Mouse (Mus musculus): ENCODE data around the gene Nek7.

Gene Nek7

DNA sequence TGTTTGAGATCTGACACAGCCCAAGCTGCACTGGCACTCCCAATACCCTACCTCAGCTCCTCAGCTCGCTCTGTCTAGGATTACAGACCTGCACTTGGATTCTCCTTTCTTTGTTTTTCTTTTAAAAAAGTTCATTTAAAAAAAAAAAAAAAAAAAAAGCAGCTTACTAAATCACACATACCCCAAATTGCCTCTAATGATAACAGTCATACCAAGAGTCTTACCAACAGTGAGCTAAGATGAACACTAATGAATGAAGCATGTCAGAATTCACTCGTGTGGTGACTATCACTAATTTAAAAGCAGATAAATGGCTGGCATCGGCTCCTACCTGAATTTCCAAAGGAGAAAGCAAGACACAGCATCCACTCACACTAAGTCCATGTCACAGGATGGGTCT lies 4.6 kb downstream of the Nek7 start:
- CTCF ChIA-PET, result interaction anchor here in 1 of 4 experiments (0.7 kb wide), 1 partner anchor 288 kb away, joined by 8 read pairs; no protein-coding TSS in a partner anchor
- POLR2A ChIA-PET, result interaction anchor here in 3 of 4 experiments (0.6 to 5.8 kb wide), 5 partner anchors 8 to 41 kb away, joined by 3 to 108 read pairs (median 5); no protein-coding TSS in a partner anchor

DNA sequence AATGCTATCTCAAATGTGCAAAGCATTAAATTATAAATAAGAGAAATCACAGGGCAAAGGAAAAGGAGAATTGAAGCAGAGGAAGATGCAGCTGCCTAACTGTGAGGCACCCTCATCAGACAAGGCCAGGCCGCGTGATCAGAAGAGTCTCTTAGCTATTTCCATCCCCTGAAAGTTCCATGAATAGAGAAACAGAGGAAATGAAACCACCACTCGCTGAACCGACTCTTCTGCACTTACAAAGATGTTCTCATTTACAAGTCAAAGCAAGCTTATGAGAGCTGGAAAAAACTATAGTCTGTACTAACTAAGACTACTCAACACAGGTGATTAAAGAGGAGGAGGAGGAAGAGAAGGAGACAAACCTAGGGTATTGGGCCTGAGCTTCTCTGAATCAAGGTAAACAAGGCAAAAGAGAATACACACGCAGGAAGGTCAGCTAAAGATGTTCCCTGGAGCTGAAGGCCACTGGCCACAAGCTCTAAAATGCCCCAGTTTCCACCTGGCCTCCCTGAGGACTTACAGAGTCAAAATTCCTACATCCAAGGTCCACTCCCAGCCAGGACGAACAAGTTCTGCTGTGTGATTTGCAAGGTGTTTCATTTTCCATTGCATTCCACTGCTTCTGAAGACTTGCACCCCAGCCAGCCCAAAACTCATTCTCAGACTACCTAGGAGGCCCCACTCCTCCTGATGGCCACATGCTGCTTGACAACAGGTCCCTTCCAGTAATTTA lies 5.2 kb downstream of the Nek7 start:
- CTCF ChIA-PET, result interaction anchor here in 1 of 4 experiments (0.7 kb wide), 1 partner anchor 287 kb away, joined by 8 read pairs; no protein-coding TSS in a partner anchor
- POLR2A ChIA-PET, result interaction anchor here in 2 of 4 experiments (0.6 to 1.7 kb wide), 4 partner anchors 11 to 42 kb away, joined by 3 to 5 read pairs (median 3); no protein-coding TSS in a partner anchor

DNA sequence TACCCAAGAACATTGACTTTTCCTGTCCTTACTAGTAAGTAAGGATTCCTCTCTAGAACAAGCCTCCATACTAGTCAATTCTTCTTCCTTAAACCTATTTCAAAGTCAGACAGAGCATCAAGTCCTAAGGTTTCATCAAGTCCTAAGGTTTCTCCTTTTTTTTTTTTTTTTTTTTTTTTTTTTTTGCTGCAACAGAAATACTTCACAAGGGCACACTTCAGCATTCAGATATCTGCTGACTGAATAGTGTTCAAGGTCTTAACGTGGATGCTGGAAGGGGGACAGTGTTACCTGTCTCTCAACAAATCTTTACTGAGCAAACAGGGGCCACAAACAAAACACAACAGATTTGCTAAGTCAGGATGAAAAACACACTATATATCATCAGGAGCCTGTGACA lies 7.8 kb downstream of the Nek7 start:
- ChIA-PET POLR2A (interaction anchor here in 2 of 4 experiments (0.9 to 1.6 kb wide), 3 partner anchors 10 to 48 kb away, joined by 3 to 4 read pairs (median 4); no protein-coding TSS in a partner anchor), CTCF (no interaction called here)

DNA sequence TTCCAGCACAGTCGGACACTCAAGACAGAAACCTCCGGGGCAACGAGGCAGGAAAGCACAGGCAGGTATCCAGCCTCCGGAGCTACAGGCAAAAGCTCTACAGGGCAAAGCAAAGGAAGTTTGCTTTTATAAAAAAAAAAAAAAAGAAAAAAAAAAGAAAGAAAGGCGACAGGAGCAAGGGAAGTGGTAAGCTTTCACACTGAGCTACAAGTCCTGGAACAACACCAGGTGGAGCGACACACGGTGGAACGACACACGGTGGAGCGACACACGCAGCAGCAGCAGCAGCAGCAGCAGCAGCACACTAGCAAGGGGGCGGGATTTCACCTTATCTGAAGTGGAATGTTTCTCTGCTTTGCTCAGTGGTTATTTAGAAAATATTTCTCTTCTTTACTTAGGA lies 10.8 kb downstream of the Nek7 start:
- ChIA-PET CTCF (interaction anchor here (0.7 to 1.2 kb wide), 6 partner anchors 9 to 1474 kb away, joined by 3 to 11 read pairs (median 4); partner anchors contain the start of gene Nek7 (in 2 of the 4)), POLR2A (interaction anchor here (0.6 to 9.7 kb wide), 17 partner anchors 9 to 622 kb away, joined by 3 to 108 read pairs (median 3); partner anchors contain the start of gene Nek7 (in 3 of the 4))

DNA sequence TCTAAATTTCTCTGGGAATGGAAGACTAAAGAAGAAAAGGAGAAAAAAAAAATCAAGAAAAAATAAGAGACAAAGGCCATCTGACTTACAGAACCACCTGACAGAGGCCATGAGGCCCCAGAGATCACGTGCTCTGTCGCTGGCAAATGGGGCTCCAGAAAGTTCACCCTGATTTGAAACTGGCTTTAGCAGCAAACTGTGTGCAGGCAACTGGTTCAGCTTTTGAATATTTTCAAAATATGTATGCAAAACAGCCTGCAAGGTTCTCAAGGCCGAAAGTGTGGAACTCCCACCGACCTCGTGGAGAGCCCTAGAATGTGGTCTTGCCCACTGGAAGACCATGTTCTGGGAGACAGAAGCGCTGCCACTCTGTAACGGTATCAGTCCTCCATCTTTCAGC lies 11.6 kb downstream of the Nek7 start:
- CTCF ChIA-PET, result interaction anchor here in 1 of 4 experiments (0.9 kb wide), 1 partner anchor 10 kb away, joined by 11 read pairs; no protein-coding TSS in a partner anchor

DNA sequence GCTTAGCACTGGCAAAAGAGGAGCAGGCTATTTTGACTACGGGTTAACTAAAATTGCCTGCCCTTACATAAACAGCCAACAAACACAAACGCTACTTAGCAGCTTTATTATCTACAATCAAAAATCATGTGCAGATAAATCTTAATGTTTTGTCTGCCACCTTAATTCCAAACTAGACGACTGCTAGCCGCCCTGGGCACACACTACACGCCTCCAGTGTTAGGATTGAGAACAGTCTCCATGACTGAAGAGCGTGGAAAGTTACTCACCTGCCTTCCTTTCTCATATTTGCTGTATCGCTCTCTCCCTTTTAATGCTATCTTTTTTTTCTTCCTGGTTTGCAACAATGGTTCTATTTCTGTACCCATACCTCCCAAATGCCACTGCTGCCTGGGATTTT lies 12.1 kb downstream of the Nek7 start:
- POLR2A ChIA-PET, result interaction anchor here (0.6 to 9.7 kb wide), 11 partner anchors 8 to 98 kb away, joined by 3 to 108 read pairs (median 4); partner anchors contain the start of gene Nek7 (in 4 of the 4)
- CTCF ChIA-PET, result no interaction called here

More for the DNA sequence above, 11.6 kb downstream of the Nek7 start:
- POLR2A ChIA-PET, result interaction anchor here (0.7 to 9.7 kb wide), 12 partner anchors 8 to 130 kb away, joined by 3 to 108 read pairs (median 4); partner anchors contain the start of gene Nek7 (in 4 of the 4)

DNA sequence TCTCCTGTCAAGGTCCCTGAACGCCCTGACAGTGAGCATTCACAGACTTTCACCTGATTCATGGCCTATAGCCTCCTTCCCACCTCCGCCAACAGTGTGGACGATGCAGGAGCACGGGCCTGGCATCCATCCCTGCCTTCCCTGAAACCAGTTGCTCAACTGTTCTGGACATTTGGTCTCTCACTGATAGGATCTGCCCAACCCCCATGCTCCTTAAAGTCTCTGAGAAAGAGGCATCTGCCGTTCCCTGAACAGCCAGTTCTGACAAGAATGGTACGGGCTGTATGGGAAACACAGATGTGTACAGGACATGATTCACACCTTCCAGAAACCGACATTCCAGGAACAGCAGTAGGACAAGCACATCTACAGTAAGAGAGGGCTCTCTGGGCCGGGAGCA lies 13.2 kb downstream of the Nek7 start:
- ChIA-PET CTCF (no interaction called here), POLR2A (interaction anchor here in 2 of 4 experiments (0.9 to 9.7 kb wide), 4 partner anchors 11 to 29 kb away, joined by 3 to 108 read pairs (median 52); partner anchors contain the start of gene Nek7 (in 2 of the 2))

DNA sequence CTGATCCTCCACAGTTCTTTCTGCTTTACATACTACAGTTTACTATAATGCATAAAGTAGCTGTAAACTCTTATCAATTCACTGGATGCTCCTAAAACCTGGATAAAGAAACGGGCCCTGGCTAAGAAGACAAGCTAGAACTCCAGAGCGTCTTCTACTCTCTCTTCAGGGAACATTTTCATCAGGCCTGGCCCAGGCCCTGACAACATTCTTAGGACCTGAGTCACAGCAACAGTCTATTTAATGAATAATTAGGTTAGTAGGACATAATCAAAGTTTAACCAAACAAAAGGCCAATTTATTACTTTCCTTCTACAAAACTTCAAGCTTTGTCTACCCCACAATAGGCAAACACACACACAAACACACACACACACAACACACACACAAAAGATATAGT lies 15.2 kb downstream of the Nek7 start:
- POLR2A ChIA-PET, result interaction anchor here (0.6 to 9.7 kb wide), 5 partner anchors 12 to 1376 kb away, joined by 3 to 108 read pairs (median 3); partner anchors contain the start of gene Nek7 (in 2 of the 4)
- CTCF ChIA-PET, result interaction anchor here in 1 of 4 experiments (0.5 kb wide), 1 partner anchor 1715 kb away, joined by 3 read pairs; no protein-coding TSS in a partner anchor

DNA sequence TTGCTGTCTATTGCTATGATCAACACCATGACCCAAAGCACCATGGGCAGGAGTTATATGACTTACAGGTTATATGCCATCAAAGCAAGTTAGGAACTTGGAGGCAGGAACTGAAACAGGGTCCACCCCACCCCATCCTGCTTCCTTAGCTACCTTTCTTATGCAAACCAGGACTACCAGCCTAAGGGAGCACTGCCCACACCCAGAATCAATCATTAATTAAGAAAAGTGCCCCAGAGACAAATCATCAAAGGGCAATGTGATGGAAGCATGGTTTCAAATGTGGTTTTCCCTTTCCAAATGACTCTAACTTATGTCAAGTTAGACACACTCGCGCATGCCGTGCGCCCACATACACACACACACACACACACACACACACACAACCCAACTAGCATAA lies 16.0 kb downstream of the Nek7 start:
- ChIA-PET POLR2A (interaction anchor here in 2 of 4 experiments (1.0 to 9.7 kb wide), 4 partner anchors 10 to 15 kb away, joined by 3 to 108 read pairs (median 52); partner anchors contain the start of gene Nek7 (in 2 of the 2)), CTCF (no interaction called here)

DNA sequence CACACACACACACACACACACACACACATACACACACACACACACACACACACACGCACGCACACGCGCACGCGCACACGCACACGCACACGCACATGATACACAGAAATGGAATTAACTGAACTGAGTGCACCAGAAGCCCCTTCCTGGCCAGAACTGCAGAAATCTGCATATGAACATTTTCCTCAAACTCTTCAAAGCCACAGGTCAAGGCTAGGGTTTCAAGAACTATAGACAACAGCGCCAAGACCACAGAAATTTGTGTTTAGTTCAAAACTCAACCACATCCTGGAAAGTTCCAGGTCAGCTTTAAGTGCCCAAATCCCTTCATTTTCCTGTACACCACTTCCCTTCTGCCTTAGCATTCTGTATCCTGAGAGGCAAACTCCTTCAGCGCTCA lies 21.9 kb downstream of the Nek7 start:
- POLR2A ChIA-PET, result interaction anchor here in 1 of 4 experiments (0.6 kb wide), 1 partner anchor 7 kb away, joined by 3 read pairs; no protein-coding TSS in a partner anchor
- CTCF ChIA-PET, result no interaction called here

DNA sequence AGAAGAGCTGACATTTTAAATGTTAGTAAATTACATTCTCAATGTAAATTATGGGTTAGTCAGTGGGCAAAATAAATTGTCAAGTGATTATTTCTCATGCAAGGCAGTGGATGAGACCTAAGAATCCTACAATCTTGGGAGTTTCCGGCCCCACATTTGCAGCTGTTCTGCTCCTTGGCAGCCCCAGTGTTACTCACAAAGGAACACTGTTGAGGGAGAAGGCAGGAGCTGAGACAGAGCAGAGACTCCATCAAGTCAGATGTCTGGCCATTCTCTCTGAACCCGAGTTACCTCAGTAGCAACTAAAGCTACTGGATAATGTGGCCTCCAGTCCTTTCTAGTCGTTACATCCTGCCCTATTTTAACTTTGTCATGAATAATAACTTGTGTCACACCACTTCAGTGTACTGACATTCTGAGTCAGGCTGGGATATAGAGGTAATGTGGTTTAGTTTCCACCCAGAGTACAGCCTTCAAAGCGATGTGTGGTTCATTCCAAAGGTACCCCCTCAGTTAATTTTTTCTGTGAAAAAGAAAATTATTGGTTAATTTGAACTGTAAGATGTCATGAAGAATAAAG lies 23.7 kb downstream of the Nek7 start:
- ChIA-PET POLR2A (interaction anchor here in 1 of 4 experiments (2.4 kb wide), 1 partner anchor 23 kb away, joined by 5 read pairs; the partner anchor contains the start of gene Nek7), CTCF (no interaction called here)

DNA sequence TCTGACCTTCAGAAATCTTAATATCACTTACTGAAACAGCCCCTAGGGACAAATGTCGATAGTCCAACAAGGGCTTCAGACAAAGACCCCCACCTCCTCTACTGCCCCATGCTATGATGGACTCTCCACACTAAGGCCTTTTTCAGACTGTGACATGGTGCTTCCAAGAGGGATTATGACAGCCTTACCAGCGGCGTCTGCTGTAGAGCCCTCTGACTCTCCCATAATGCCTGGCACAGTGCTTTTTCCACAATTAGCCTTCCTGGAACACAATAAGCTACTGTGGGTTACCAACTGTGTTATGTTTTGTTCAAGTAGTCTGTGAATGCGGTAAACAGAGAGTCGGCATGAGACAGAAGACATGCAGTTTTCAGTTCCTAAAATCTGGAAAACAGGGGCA lies 25.0 kb downstream of the Nek7 start:
- CTCF ChIA-PET, result no interaction called here

DNA sequence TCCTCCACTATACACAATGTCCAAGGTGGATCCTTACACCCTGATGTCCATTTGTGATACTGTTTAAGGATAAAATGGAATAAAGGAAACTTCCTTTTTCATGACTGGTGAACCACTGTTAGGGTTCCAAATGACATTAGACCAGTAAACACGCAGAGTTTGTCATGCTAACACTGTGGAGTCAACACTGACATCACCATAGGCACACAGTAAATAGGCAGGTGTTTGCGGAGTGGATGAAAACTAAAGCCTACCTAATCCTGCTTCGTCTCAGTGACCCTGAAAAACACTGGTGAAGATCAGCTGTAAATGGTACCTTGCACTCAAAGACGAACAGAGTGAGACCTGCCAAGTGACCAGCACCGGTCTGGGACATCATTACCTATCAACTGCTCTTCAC lies 26.0 kb downstream of the Nek7 start:
- CTCF ChIA-PET, result no interaction called here
- POLR2A ChIA-PET, result no interaction called here

More for the DNA sequence above, 25.0 kb downstream of the Nek7 start:
- POLR2A ChIA-PET, result interaction anchor here in 1 of 4 experiments (2.4 kb wide), 1 partner anchor 25 kb away, joined by 5 read pairs; the partner anchor contains the start of gene Nek7

DNA sequence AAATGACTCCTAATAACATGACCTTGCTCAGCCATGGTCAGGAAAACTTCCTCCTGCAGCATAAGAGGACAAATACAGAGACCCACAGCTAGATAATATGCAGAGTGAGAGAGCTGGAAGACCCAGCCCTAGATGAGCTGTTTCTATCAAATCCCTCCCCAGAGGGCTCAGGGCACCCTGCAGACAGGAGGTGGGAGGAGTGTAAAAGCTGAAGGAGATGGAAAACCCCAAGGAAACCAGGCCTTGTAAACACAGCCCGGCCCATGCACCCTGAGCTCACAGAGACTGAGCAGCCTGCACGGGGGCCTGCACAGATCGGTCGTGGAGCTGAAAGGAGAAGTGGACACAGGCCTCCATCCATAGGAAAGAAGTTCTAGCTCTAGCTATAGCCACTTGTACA lies 27.5 kb downstream of the Nek7 start:
- POLR2A ChIA-PET, result interaction anchor here (0.6 to 2.2 kb wide), 15 partner anchors 8 to 566 kb away, joined by 3 to 12 read pairs (median 4); partner anchors contain the start of gene Nek7 (in 2 of the 4)
- CTCF ChIA-PET, result interaction anchor here in 1 of 4 experiments (1.8 kb wide), 1 partner anchor 27 kb away, joined by 6 read pairs; the partner anchor contains the start of gene Nek7

DNA sequence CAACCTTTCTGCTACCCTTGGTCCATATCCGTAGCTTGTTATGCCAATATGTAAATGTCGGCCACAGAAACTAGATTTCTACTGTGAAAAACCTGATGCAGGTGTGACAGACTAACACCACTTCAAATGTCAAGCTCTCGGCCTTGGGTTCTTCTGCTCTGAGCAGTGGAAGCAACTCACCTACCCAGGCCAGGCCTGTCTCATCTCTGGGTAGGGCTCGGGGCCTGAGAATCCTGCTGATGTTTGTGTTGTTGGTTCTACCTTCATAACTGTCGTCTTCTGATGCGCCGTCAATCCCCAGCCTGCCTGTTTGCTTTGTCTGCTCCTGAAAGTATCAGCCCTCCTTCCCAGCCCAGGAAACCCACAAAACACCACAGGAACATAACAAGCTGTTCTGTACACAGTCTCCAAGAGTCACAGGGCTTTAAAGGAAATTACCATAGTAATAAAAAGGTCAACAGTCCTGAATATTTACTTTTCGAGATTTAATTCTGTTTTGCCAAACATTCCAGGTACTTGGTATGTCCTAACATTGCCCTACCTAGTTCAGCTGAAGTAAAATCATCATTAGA lies 29.4 kb downstream of the Nek7 start:
- ChIA-PET CTCF (no interaction called here), POLR2A (interaction anchor here in 2 of 4 experiments (0.6 to 1.8 kb wide), 5 partner anchors 8 to 29 kb away, joined by 3 to 7 read pairs (median 3); partner anchors contain the start of gene Nek7 (in 1 of the 2))

DNA sequence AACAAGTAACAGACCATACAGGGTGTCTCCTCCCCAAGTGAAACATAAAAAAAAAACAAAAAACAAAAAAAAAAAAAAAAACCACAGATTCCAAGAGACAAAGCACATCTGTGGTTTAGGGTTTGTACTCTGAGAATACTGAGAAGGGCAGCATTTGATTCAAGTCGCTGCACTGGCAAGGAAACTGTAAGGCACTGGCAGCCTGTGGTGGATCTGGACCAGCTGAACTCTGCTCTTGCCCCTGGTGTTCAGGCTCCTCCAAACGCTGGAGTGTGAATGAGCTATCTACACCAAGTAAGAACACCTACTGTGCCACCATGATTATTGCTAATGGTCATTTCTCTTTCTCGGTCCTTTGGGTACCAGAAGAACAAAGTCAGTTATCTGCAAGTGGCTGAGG lies 30.8 kb downstream of the Nek7 start:
- POLR2A ChIA-PET, result interaction anchor here in 2 of 4 experiments (0.7 to 1.8 kb wide), 2 partner anchors 18 to 30 kb away, joined by 3 to 7 read pairs; partner anchors contain the start of gene Nek7 (in 1 of the 2)
- CTCF ChIA-PET, result no interaction called here

DNA sequence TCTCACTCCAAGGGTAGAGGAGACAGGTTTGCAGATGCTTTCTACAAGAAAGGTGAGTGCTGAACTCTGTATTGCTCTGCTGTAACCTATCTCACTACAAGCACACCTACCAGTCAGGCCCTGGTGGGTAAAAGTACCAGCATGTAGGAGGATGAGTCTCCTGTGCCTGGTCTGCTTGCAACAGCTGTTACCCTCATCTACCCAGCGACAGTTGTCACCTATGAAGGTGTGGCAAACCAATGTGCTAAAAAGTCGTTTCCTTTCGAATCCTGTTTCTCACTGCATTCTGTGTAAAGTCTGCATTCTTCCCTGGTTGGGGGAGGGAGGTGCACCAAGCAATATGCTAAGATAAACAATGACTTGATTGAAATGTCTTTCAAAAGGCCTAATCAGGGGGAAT lies 32.1 kb downstream of the Nek7 start:
- POLR2A ChIA-PET, result interaction anchor here in 1 of 4 experiments (1.1 kb wide), 1 partner anchor 21 kb away, joined by 3 read pairs; no protein-coding TSS in a partner anchor
- CTCF ChIA-PET, result no interaction called here

DNA sequence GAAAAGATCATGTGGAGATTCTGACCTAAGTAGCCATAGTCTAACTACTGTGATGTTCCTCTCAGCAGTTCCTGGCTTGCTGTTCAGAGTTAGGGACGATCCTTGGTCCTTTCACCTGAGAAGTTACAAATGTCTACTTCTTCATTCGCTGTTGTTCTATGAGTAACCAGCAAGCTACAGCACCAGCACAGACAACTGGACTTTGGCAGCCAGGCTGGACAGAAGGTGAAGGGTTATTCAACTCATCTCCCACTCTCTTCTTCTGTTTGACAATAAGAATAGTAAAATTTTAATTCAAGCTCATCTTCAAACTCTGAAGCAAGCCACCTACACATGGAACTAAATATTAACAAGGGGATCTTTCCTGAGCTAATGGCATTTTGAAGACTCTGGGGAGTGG lies 33.0 kb downstream of the Nek7 start:
- POLR2A ChIA-PET, result no interaction called here
- CTCF ChIA-PET, result no interaction called here

Measured in embryonic stem cell, embryonic (primary cell).